Mouse (Mus musculus) gastrocnemius, postnatal 36 days (tissue): ENCODE data around the gene Dock4. TPM values are rescaled to one million over a fixed set of nuclear protein-coding genes. Genes with fewer than 3 reads are reported as not detected.

ENCODE experiments used
- DNase-seq, 2 experiments: peaks; one replicate each; pipeline ENCODE4 v3.0.0; 2022
- intact Hi-C: fragments of 180-260 bp; cut with DNase I; formaldehyde crosslinking; loops from one replicate; pipeline ENCODE4 v1.15.1; 2025
- total RNA-seq, 2 experiments: library from RNA; stranded (reverse); gene quantifications; 2 replicates each; pipeline ENCODE4 v1.2.3; 2021

Gene Dock4
- total RNA-seq, 2 experiments from 2014 or later: 10.4 to 11.6 TPM

DNA sequence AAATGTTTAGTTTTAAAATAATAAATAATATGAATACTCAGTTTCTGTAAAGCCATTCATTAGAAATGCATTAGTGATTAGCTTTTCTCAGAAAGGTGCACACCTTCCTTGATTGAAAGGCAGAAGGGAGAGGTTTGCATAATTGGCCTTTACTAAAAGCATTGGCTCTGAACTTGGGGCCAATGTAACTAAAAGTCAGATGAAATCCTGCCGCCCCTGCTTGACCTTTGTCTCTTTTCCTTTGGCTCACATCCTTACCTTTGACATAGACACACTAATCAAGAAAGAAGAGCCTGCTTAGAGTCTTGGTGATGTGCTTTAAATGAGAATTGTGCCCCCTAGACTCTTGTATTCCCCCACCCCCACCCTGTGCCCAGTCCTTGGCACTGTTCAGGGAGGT is 55.4 kb downstream of the Dock4 start:
- DNase-seq: no peak
- intact Hi-C loops: loop anchor here (10.0 kb wide), 1 partner anchor 174 kb away; no protein-coding TSS in a partner anchor

- intact Hi-C loops: loop anchor here (10.0 kb wide), 1 partner anchor 171 kb away; no protein-coding TSS in a partner anchor
These were observed 57.8 kb downstream of the Dock4 start for GRCm38 (mm10) chr12:40503520-40503919.

DNA sequence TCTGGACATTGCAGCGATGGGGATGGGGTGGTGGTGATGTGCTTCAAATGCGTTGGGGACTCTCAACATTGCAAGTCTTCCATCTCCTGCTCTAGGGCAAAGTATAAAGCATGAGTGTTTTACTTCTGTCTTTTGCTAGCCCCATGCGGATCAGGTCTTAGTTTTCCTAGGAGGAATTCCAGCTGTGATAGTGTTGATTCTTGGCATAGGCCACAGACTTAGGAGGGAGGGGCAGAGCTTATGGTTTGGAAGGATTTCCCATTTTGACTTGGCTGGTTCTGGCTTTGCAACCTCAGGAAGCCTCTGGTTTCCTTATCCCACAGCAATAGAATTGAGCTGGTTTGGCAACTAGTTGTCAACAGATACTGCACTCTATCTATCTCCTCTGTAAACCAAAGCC is 58.9 kb downstream of the Dock4 start:
- no peak for DNase-seq
- intact Hi-C loops: loop anchor here (10.0 kb wide), 1 partner anchor 170 kb away; no protein-coding TSS in a partner anchor

More at GRCm38 (mm10) chr12:40503520-40503919, 57.8 kb downstream of the Dock4 start:
- DNase-seq: no peak

- no peak for DNase-seq
- intact Hi-C loops: loop anchor here (10.0 kb wide), 1 partner anchor 167 kb away; no protein-coding TSS in a partner anchor
These were observed 62.2 kb downstream of the Dock4 start for GRCm38 (mm10) chr12:40507823-40508390.

DNA sequence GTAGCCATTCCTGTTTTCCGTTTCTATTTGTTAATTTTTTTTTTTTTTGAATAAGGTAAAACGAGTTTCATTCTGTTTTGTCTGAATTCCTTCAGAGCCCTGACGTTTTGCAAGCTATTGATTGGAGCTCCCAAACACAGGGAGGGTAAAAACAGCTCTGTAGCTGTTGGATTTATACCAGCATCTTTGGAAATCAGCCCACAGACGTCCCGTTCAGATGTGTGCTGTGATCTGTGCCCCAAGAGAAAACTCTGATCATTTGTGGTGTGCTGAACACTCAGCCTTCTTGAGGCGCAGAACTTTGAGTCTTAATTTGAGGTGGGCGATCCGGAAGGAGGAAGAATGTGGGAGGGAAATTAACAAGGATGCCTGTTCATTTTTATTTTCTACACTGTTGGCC is 62.7 kb downstream of the Dock4 start:
- DNase-seq: no peak
- intact Hi-C loops: loop anchor here (10.0 kb wide), 1 partner anchor 166 kb away; no protein-coding TSS in a partner anchor

DNA sequence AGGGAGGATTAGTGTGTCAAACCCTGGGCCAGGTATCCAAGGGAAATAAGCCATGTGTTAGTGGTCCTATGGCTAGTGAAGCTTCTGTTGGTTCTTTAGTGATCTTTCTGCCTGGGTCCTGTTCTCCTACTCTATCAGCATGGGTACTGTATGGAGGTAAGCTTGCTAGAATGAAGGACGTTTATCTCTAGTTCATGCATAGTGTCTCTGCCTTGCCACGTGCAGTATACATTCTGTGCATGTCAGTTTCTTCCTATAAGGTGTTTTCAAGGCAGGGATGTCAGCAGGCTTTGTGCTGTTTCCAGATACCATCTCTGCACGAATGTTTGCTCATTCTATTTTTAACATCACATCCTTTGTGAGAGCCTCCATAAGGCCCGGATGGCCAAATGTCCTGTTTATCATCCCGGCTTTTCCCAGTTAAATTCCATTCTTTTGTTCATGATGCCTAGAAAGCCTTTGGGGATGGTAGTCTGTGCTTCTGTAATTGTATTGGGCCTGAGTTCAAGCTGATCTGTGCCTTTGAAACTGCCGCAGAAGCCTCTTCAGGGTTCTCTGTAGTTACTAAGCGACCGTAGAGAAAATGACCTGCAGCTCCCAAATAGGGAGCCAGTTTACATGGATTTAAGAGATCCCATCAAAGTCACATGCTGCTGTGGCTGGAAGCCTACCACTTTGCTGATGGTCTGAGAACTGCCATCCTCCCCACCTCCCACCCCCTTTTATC is 66.1 kb downstream of the Dock4 start:
- DNase-seq: no peak
- intact Hi-C loops: no loop called here

DNA sequence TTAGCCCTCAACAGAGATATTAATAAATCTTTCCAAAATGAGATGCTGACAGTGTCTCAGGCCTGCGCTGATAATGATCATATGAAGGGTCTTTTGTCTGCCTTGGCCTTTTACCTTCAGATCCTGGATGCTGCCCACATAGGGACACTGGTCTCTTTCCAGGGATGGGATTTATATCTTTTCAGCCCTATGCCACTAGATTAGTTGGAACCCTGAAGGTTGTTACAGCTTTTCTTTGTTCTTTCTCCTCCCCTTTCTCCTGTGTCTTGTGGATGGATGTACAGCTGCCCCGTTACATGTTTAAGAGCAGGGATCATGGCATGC is 66.6 kb downstream of the Dock4 start:
- DNase-seq: no peak
- intact Hi-C loops: no loop called here

GRCm38 (mm10) chr12:40512994-40513393 is 67.2 kb downstream of the Dock4 start:
- intact Hi-C loops: no loop called here
- no peak for DNase-seq

DNA sequence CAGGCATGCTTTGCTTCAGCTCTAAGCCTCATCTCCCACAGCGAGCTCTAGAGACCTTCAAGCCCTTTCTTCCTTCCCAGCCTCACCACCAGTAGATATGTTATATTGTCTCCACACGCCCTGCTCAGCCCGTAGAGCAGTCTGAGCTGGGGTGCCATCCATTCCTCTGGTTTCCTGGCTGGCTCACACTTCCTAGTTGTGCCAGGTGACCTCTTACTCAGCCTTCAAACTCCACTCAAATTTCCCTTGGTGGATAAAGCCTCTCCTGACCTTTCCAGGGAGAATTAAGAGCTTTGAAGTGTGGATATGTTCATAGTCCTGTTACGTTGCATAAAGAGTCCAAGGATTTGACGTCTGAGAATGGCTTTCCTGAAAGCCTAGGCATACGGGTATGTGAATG is 68.3 kb downstream of the Dock4 start:
- no peak for DNase-seq

DNA sequence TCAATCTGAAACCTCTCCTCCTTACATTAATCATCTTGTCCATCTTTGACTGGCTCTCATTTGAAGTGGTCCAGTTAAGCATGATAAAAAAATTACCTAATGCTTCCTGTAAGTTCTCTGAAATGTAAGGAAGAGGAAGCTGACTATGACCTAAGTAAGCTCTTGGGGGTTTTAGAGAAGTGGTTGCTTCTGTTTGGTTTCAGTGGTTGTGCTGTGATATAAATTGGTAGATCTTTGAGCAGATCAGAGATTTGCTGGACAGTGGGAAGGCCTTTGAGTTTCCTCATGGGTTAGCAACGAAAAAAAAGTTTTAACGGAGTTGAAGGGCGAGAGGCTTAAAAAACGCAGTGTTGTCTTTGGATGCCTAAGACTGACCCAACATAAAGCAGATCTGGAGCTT is 76.7 kb downstream of the Dock4 start:
- intact Hi-C loops: no loop called here
- no peak for DNase-seq

More for the DNA sequence above, 68.3 kb downstream of the Dock4 start:
- intact Hi-C loops: no loop called here

GRCm38 (mm10) chr12:40523020-40523419 is 77.3 kb downstream of the Dock4 start:
- intact Hi-C loops: no loop called here
- no peak for DNase-seq

DNA sequence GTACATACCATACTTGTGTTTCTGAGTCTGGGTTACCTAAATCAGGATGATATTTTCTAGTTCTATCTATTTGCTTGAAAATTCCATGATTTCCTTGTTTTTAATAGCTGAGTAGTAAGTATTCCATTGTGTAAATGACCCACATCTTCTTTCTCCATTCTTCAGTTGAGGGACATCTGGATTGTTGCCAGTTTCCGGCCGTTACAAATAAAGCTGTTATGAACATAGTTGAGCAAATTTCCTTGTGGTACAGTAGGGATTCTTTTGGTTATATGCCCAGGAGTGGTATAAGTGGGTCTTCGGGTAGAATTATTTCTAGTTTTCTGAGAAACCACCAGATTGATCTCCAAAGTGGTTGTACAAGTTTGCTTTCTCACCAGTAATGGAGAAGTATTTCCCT is 79.3 kb downstream of the Dock4 start:
- intact Hi-C loops: no loop called here
- DNase-seq: no peak

DNA sequence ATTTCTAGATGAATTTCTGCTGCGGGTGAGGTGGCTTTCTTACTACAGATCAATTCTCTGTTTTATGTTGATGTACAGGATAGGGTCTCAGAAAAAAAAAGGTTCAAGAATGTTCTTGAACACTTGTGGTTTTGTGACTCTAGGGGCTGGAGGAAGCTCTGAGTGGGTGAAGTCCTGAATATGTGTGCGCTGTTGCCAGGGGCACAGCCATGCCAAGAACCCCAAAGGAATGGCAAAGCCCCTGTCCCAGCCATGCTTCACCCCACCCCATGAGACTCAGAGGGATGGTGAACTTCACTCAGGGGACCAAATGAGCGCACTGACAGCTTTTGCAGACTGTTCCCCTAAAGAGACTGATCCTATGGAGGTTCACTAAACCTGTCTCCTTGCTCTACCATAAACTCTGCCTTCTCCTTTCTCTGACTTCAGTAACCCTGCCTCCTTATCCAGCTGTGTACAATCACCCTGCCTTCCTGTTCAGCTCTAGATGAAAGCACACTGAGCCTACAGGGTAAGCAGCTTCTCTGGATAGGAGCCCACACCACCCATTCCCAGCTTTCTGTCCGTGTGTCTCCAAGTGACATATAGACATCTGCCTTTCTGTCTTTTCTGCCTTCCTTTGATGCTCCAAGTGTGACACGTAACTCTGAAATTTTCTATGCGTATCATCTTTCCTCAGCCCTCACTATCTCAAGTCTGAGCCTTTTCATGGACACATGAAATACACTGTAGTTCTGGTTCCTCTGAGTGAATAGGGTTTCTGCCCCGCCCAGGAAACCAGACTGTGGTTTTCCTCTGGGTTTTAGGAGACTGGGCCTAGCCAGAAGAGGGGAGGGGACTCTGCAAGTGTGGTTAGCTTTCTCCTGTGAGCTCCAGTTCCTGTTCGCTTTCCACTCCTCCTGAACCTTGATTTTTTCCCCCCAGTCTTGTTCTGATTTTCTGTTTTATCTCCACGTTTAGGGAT is 90.2 kb downstream of the Dock4 start:
- intact Hi-C loops: no loop called here
- DNase-seq: no peak

GRCm38 (mm10) chr12:40537826-40538225 is 92.1 kb downstream of the Dock4 start:
- no peak for DNase-seq
- intact Hi-C loops: no loop called here

DNA sequence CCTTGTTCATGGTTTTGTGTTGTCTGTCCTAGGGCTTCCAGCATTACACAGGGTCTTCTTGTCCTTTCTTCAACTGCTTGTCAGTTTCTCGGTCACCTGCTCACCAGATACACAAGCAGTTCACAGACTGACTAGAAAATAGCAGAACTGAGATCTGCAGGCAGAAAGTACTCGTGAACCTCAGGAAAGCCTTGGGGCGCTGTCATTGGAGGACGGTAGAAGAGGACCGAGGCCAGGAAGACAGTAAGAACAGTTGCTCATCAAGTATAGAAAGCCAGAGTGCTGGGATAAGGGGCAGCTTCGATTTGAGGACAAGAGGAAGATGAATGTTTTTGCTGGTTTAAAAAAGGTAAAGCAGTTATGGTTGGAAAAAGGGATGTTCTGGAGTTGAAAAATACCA is 92.6 kb downstream of the Dock4 start:
- intact Hi-C loops: no loop called here
- DNase-seq: no peak

- intact Hi-C loops: no loop called here
- DNase-seq: no peak
These were observed 93.0 kb downstream of the Dock4 start for GRCm38 (mm10) chr12:40538780-40539179.

DNA sequence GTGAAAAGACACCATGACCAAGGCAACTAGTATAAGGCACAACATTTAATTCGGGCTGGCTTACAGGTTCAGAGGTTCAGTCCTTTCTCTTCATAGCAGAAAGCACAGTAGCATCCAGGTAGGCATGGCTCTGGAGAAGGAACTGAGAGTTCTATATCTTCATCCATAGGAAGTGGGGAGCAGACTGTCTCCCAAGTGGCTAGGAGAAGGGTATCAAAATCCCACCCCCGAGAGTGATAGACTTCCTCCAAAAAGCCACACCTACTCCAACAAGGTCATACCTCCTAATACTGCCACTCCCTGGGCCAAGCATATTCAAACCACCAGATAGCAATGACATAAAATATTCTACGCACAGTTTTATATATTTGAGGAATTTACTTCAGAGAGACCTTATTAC is 98.5 kb downstream of the Dock4 start:
- no peak for DNase-seq
- intact Hi-C loops: no loop called here

DNA sequence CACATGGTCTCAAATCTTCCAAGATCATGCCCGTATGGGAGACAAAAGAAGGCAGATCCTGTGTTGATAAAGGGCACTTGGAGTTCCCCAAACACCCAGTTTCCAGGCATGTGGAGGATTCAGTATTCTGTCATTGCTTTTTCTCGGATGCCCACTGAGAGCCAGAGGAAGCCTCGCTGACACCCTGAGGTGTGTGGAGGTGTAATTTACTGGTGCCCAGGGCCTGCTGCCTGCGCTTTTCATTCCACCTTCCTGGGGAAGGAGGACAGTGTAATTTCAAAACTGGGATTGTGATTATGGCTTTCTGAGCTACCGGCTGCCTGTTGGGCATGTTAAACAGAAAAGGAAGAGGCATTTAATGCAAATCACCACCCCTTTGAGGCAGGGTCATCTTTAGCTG is 101.1 kb downstream of the Dock4 start:
- DNase-seq: no peak
- intact Hi-C loops: no loop called here

DNA sequence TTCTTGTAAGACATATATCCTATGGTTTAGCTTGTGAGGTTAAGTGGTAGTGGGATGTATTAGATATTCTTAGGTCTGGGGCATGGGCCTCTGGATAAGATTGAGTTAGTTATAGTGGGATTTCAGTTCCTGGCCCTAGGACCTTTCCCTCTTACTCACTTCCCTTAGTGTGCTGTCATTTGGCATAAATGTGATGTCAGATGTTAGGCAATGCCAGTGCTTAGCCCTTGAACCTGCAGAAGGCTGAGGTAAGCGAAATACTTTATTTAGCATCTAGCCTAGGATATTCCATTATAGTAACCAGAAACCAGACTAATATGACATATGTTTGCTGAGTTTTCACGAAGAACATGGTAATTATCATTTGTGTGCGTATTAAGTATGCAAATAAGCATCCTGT is 105.6 kb downstream of the Dock4 start:
- no peak for DNase-seq
- intact Hi-C loops: no loop called here

- intact Hi-C loops: no loop called here
- no peak for DNase-seq
These were observed 106.4 kb downstream of the Dock4 start for GRCm38 (mm10) chr12:40552201-40552600.

DNA sequence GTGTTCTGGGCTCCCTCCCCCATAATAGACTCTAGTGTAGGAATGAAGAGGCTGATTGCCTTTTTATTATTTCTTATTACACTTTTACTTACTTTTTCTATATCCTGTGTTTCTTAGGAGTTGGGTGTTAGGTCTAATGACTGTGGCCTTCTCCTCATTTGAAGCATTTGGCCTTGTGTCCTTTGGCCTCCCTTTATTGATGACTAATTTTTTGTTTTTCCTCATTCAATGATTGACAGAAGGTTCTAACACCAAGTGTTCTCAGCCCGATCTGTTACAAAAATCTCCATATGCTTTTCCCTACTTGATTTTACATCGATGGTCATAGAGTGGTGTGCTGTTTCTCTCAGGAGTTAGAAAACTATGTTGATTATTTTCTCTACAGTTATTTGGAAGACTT is 108.2 kb downstream of the Dock4 start:
- intact Hi-C loops: no loop called here
- no peak for DNase-seq
